Mouse (Mus musculus) right cerebral cortex, adult 18-20 months (tissue): ENCODE results near the gene Acp7.
"Not testable (repeated sequence)": the region's sequence is repeated elsewhere in the genome, so short reads cannot be mapped to it uniquely, and the experiment has no call there.

Experiments
- DNase-seq: peaks from one replicate; pipeline ENCODE4 v3.0.0; 2022; ENCODE audit warnings: mixed read lengths

The Acp7 gene

GRCm38 (mm10) chr7:28631073-28631472 lies at the start of gene Acp7:
Gene Acp7 (minus strand): TSS chr7:28631332.
- no peak for DNase-seq

GRCm38 (mm10) chr7:28677624-28678023 lies 46.5 kb upstream of the Acp7 start:
- no peak for DNase-seq

GRCm38 (mm10) chr7:28676811-28677541 lies 45.8 kb upstream of the Acp7 start:
- DNase-seq, result no peak

- no peak for DNase-seq
These were observed 44.6 kb upstream of the Acp7 start for GRCm38 (mm10) chr7:28675746-28676145.

- DNase-seq, result no peak
These were observed 43.9 kb upstream of the Acp7 start for GRCm38 (mm10) chr7:28674994-28675393.

- DNase-seq, result not testable (repeated sequence)
These were observed 41.7 kb upstream of the Acp7 start for GRCm38 (mm10) chr7:28672786-28673185.

GRCm38 (mm10) chr7:28672276-28672675 lies 41.1 kb upstream of the Acp7 start:
- DNase-seq, result no peak

- no peak for DNase-seq
These were observed 40.0 kb upstream of the Acp7 start for GRCm38 (mm10) chr7:28671172-28671571.

GRCm38 (mm10) chr7:28665620-28666579 lies 34.8 kb upstream of the Acp7 start:
- no peak for DNase-seq

GRCm38 (mm10) chr7:28656430-28656829 lies 25.3 kb upstream of the Acp7 start:
- DNase-seq, result no peak

- DNase-seq, result no peak
These were observed 20.0 kb upstream of the Acp7 start for GRCm38 (mm10) chr7:28651157-28651556.

GRCm38 (mm10) chr7:28647016-28647415 lies 15.9 kb upstream of the Acp7 start:
- no peak for DNase-seq

GRCm38 (mm10) chr7:28645947-28646475 lies 14.9 kb upstream of the Acp7 start:
- no peak for DNase-seq

- DNase-seq, result no peak
These were observed 14.2 kb upstream of the Acp7 start for GRCm38 (mm10) chr7:28645366-28645765.

- DNase-seq, result no peak
These were observed 10.4 kb upstream of the Acp7 start for GRCm38 (mm10) chr7:28641546-28641945.

GRCm38 (mm10) chr7:28637511-28637910 lies 6.4 kb upstream of the Acp7 start:
- DNase-seq, result no peak

GRCm38 (mm10) chr7:28634128-28634527 lies 3.0 kb upstream of the Acp7 start:
- no peak for DNase-seq

GRCm38 (mm10) chr7:28624791-28625190 lies 6.3 kb downstream of the Acp7 start:
- DNase-seq, result no peak

- DNase-seq, result no peak
These were observed 11.9 kb downstream of the Acp7 start for GRCm38 (mm10) chr7:28619098-28619715.

- DNase-seq, result no peak
These were observed 25.2 kb downstream of the Acp7 start for GRCm38 (mm10) chr7:28605951-28606350.

- not testable (repeated sequence) for DNase-seq
These were observed 27.3 kb downstream of the Acp7 start for GRCm38 (mm10) chr7:28603788-28604187.

GRCm38 (mm10) chr7:28603136-28603535 lies 28.0 kb downstream of the Acp7 start:
- DNase-seq, result no peak

GRCm38 (mm10) chr7:28601668-28602067 lies 29.5 kb downstream of the Acp7 start:
- peak; percentile 66 for DNase-seq
